Mouse (Mus musculus) intestine, embryonic 14.5 days (tissue): Measurements from ENCODE around the gene Chrm3. TPM values are rescaled to one million over a fixed set of nuclear protein-coding genes. Genes with fewer than 3 reads are reported as not detected.
A peak's percentile ranks its signal among the peaks of the same experiment; 100 is the strongest.
"Not testable (repeated sequence)": the region's sequence is repeated elsewhere in the genome, so short reads cannot be mapped to it uniquely, and the experiment has no call there.

Experiments used
- ATAC-seq: fragments of 200-750 bp; cut with Nextera tagmentation; replicated peaks from 2 replicates; pipeline ENCODE4 v1.8.0; 2017; ENCODE audit warnings: low read depth, moderate number of reproducible peaks, moderate TSS enrichment, moderate library complexity; ENCODE audit not compliant: low FRiP score, low TSS enrichment
- DNase-seq: peaks from one replicate; pipeline ENCODE4 v3.0.0-alpha.2; 2018; ENCODE audit warnings: low spot score
- H3K27ac ChIP-seq: fragments of 300-500 bp; sonication (generic); 2 replicates; pipeline ENCODE4 v1.5.1; 2014; ENCODE audit warnings: low read depth, mild to moderate bottlenecking, control low read depth
- H3K27me3 ChIP-seq: fragments of 300-500 bp; sonication (generic); replicated peaks from 2 replicates; pipeline ENCODE4 v1.6.1; 2014; ENCODE audit warnings: low read length, control low read depth; ENCODE audit not compliant: control insufficient read depth, insufficient read depth
- H3K36me3 ChIP-seq: fragments of 300-500 bp; sonication (generic); 2 replicates; pipeline ENCODE4 v1.6.1; 2014; ENCODE audit warnings: low read length, control low read depth; ENCODE audit not compliant: control insufficient read depth, insufficient read depth
- H3K4me1 ChIP-seq: fragments of 300-500 bp; sonication (generic); replicated peaks from 2 replicates; pipeline ENCODE4 v1.6.1; 2014; ENCODE audit warnings: low read length, control low read depth, mixed read lengths; ENCODE audit not compliant: control insufficient read depth, insufficient read depth
- H3K4me2 ChIP-seq: fragments of 300-500 bp; sonication (generic); 2 replicates; pipeline ENCODE4 v1.6.1; 2014; ENCODE audit warnings: low read length
- H3K4me3 ChIP-seq: fragments of 300-500 bp; sonication (generic); 2 replicates; pipeline ENCODE4 v1.5.1; 2014; ENCODE audit warnings: low read depth, low read length, control low read depth, mixed read lengths
- H3K9ac ChIP-seq: fragments of 300-500 bp; sonication (generic); 2 replicates; pipeline ENCODE4 v1.6.1; 2014; ENCODE audit warnings: mild to moderate bottlenecking, low read length
- H3K9me3 ChIP-seq: fragments of 300-500 bp; sonication (generic); 2 replicates; pipeline ENCODE4 v1.6.1; 2016; ENCODE audit warnings: low read length, control low read depth; ENCODE audit not compliant: control insufficient read depth
- WGBS: fragments of 180-500 bp; shearing (Covaris S2); extraction: QIAGEN DNeasy Blood & Tissue Kit; methylation state at CpG from one replicate; pipeline ENCODE4 v1.1.7; 2014; 5-methylcytosine and 5-hydroxymethylcytosine counted together
- polyA plus RNA-seq: library from polyadenylated mRNA; unstranded; fragments of >200 nt; fragmentation: Nextera tagmentation; extraction: Ambion mirVana; gene quantifications from 2 replicates; pipeline ENCODE4 v1.2.1, GENCODE M21; 2014

Gene Chrm3
- 1.6 and 2.2 TPM in 2 replicates for polyA plus RNA-seq

DNA sequence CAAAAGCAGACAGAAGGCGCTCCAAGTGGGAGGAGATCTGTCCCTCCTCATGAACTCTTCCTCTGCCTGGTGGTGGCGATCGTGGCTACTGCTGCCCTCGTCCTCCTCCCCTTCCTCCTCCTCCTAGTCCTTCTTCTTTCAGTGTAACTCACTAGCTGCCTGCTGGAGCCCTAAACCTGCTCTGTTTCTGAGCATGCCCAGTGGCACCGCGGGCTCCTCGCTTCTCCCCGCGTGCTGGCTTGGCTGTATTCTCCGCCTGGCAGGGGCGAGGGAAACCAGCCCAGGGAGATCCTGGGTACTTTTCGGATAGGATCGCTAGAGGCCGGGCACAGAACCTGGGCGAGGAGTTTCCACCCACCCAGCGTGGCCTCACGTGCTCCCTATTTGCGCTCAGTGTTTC, at the start of gene Chrm3:
TSS of gene Chrm3 (minus strand) at position 71 of the 400 bp plus-strand sequence.
- peak; percentile 82 for DNase-seq
- no peaks in the 10 kb centered on the region for H3K36me3 ChIP-seq
- H3K4me3 ChIP-seq = peak within 1 kb of the TSS; percentile 59
- H3K4me1 ChIP-seq = peaks cover 5% of the 10 kb centered on the region
- H3K9ac ChIP-seq = peak within 1 kb of the TSS; percentile 49
- H3K9me3 ChIP-seq = no peaks in the 10 kb centered on the region
- peak within 1 kb of the TSS; percentile 43 for H3K27ac ChIP-seq
- 1% methylated on average over 18 of the region's 18 CpGs for WGBS
- ATAC-seq = peak; percentile 67
- H3K27me3 ChIP-seq = peaks cover 6% of the 10 kb centered on the region
- H3K4me2 ChIP-seq = peak within 1 kb of the TSS; percentile 95

DNA sequence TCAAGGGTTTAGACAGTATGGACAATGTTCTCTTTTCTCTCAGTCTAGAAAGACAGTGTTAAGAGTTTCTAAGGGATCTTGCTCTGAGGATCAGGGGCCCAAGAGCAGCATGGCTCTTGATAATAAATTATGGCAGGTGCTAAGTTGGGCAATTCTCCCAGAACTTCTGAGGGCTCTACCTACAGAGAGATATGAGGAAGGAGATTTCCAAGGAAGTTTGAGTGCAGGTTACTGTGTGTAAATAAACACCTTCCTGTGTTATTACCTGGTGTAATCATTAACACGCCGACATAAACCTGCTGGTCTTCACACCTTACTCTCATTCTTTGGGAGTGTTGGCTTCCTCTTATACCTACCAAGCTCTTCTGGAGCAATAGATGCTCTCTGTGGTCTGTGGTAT, 33.7 kb upstream of the Chrm3 start:
- ATAC-seq (peak; percentile 58; the same call in 1 of the 2 replicates), DNase-seq (no peak)
- no peaks in the 10 kb centered on the region for H3K27me3 ChIP-seq
- H3K27ac ChIP-seq = no peak overlapping the region
- H3K4me2 ChIP-seq = no peak overlapping the region
- no peaks in the 10 kb centered on the region for H3K4me1 ChIP-seq
- H3K9ac ChIP-seq = no peak overlapping the region
- H3K36me3 ChIP-seq = no peaks in the 10 kb centered on the region
- H3K4me3 ChIP-seq = no peak overlapping the region
- 71% methylated on average over 2 of the region's 2 CpGs for WGBS
- H3K9me3 ChIP-seq = no peaks in the 10 kb centered on the region

DNA sequence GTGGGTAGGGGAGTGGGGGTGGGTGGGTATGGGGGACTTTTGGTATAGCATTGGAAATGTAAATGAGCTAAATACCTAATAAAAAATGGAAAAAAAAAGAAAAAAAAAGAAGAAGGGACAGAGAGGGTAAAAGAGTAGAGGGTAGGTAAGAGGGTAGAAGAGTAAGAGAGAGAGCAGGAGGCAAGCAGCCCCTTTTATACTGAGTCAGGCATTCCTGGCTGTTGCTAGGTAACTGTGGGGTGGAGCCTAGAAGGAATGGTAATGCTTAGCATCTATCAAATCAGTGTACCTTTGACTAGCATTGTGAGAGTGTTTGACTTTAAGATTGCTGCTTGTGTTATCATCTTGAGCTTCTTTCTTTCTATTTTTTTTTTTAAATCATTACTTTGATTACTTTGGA, 14.8 kb upstream of the Chrm3 start:
- H3K27ac ChIP-seq, H3K4me3 ChIP-seq, H3K9me3 ChIP-seq, H3K4me1 ChIP-seq, H3K27me3 ChIP-seq, H3K9ac ChIP-seq, ATAC-seq, DNase-seq, H3K4me2 ChIP-seq, H3K36me3 ChIP-seq: not testable (repeated sequence)

DNA sequence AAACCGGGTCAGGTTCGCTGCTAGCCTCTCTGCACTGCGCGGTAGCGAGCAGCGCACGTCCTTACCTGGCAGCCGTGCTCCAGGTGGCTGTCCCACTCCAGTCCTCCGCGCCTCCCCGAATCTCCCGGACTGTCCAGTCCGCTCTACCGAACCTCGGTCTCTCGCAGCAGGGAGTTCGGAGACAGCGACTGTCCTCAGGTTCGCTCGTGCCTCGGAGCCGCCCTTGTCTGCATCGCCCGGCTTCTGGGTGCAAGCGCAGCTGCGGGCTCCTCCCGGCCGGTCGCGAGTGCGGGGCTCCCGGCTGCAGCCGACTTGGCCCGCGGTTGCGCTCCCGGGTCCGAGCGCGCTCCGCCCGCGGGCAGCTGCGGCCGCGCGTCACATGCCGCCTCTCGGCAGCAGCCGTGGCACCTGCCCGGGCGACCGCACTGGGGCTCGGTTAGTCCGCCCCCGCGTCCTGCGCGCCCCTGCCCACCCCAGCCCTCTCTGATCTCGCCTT, 400 bp downstream of the Chrm3 start:
- Histone ChIP-seq H3K36me3 (no peaks in the 10 kb centered on the region), H3K9me3 (no peaks in the 10 kb centered on the region), H3K27me3 (peaks cover 6% of the 10 kb centered on the region), H3K4me1 (peaks cover 5% of the 10 kb centered on the region), H3K4me2 (peak overlapping the region; percentile 95), H3K9ac (peak overlapping the region; percentile 49), H3K27ac (peak overlapping the region; percentile 43), H3K4me3 (peak overlapping the region; percentile 59)
- DNase-seq = peak; percentile 82
- peak; percentile 74 for ATAC-seq
- WGBS = under 1% methylated on average over 59 of the region's 60 CpGs

DNA sequence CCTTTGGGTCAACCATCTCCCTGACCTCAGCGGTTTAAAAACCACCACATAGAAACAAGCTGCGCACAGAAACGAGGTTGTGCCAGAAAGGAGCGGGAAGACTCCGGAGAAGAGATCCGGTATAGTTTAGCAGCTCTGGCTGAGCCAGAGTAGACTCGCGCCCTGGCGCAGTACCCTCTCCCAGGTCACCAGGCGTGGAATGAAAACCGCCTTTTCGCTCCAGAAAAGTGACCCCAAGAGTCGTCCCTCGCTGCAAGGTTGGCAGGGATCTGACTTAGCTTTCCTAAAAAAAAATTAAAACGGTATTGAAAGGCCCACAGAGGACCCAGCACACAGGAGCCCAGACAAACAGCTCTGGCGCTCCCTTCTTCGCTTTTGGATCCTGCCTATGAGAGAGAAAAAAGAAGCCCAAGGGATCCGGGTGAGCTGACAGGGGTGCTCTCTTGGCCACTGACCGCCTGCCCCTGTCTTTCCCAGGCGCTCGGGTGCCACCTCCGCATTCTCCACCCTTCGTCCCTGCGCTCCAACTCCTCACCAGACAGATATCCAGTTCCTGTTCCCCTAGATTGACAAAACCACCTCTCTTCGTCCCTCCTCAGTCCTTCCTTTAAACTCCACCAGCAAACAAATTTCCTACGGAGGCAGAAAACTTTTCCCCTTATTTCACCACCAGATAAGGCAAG, 990 bp downstream of the Chrm3 start:
- Histone ChIP-seq H3K9ac (peak overlapping the region; percentile 49), H3K9me3 (no peaks in the 10 kb centered on the region), H3K4me1 (peaks cover 5% of the 10 kb centered on the region), H3K27ac (peak overlapping the region; percentile 43; the same call in 1 of the 2 replicates), H3K4me2 (peak overlapping the region; percentile 95), H3K27me3 (peaks cover 6% of the 10 kb centered on the region), H3K4me3 (peak overlapping the region; percentile 59), H3K36me3 (no peaks in the 10 kb centered on the region)
- DNase-seq = peak; percentile 77
- WGBS = 3% methylated on average over 26 of the region's 26 CpGs
- 0 out of 2 replicates have a peak, but pooled peaks have one; percentile 50 for ATAC-seq

DNA sequence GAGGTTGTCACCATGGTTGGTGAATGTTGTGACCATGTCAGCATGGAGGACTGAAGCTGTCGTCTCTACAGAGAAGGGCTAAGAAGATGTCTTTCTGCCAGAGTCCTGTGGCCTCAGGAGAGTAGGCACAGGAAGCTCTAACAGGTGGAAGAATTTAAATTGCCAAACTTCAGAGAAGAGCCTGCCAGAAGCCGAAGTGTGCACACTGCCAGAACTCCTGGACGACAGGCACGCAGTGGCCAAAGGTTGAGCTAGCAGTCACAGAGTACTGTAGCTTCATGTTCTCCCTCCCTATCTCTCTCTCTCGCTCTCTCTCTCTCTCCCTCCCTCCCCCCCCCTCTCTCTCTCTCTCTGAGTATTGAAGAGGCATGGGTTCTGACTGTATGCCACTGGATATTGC, 4.9 kb downstream of the Chrm3 start:
- Histone ChIP-seq H3K27me3 (peaks cover 6% of the 10 kb centered on the region), H3K9me3 (no peaks in the 10 kb centered on the region), H3K9ac (no peak overlapping the region), H3K4me2 (no peak overlapping the region), H3K27ac (no peak overlapping the region), H3K4me3 (no peak overlapping the region), H3K4me1 (no peaks in the 10 kb centered on the region), H3K36me3 (no peaks in the 10 kb centered on the region)
- ATAC-seq (no peak), DNase-seq (no peak)
- WGBS = 83% methylated on average over 5 of the region's 5 CpGs

DNA sequence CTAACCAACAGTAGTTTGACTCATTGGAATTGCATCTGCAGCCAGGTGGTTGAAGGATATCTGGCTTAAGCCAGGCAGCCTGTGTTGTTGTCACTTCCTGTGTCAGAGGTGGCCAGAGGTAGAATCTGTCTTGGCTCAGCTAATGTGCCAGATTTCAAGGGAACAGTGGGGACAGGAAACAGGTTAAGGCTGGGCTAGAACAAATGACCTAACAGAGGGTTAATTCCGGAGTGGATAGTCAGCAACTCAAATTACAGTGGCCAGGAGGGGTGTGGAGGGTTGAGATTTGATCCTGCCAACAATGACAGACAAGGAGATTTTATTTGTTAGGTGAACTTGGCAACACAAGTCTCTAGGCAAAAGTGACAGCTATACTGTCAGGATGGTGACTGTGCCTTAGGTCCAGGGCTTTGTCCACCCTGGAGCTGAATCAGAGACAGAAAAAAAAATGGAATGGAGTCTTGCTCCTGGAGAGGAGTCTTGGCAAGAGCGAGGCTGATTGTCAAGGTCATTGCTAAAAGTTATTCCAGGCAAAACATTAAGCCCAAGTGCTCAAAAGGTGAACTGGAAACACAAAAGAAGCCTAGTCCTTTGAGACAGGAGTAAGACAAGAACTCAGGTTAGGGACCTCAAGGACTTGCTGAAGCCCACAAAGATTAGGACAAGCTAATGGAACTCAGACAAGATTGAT, 5.6 kb downstream of the Chrm3 start:
- Histone ChIP-seq H3K9me3 (no peaks in the 10 kb centered on the region), H3K4me3 (no peak overlapping the region), H3K27me3 (peaks cover 6% of the 10 kb centered on the region), H3K4me1 (no peaks in the 10 kb centered on the region), H3K27ac (no peak overlapping the region), H3K4me2 (no peak overlapping the region), H3K36me3 (no peaks in the 10 kb centered on the region), H3K9ac (no peak overlapping the region)
- DNase-seq = no peak
- no peak for ATAC-seq
- WGBS = 59% methylated on average over 2 of the region's 2 CpGs

DNA sequence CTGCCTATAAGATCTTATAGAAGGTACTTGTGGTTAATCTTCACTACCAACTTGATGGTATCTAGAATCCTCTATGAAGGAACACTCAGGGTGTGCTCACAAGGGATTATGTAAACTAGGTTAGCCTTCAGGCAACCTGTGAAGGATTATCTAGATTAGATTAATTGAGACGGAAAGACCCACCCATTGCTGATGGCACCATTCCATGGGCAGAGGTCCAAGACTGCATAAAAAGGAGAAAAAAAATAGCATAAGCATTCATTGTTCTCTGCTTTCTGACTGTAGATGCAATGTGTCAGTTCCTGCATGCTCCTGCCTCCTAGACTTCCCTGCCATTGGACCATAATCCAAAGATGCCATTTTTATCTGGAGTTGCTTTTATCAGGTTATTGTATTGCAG, 8.5 kb downstream of the Chrm3 start:
- no peak overlapping the region for H3K4me2 ChIP-seq
- no peak for ATAC-seq
- H3K27ac ChIP-seq = no peak overlapping the region
- H3K27me3 ChIP-seq = no peaks in the 10 kb centered on the region
- no peaks in the 10 kb centered on the region for H3K4me1 ChIP-seq
- H3K9ac ChIP-seq = no peak overlapping the region
- no peak overlapping the region for H3K4me3 ChIP-seq
- DNase-seq = no peak
- H3K9me3 ChIP-seq = no peaks in the 10 kb centered on the region
- no peaks in the 10 kb centered on the region for H3K36me3 ChIP-seq
- 93% methylated on average over 1 of the region's 1 CpGs for WGBS
